Mouse (Mus musculus) olfactory bulb, adult 2 months (tissue): Measurements from ENCODE around the gene Mllt1. TPM values are rescaled to one million over a fixed set of nuclear protein-coding genes. Genes with fewer than 3 reads are reported as not detected.
"Not testable (repeated sequence)": the region's sequence is repeated elsewhere in the genome, so short reads cannot be mapped to it uniquely, and the experiment has no call there.

ENCODE experiments used
- H3K27ac ChIP-seq: fragments of 200-500 bp; 2 replicates; pipeline ENCODE4 v1.5.1; 2012; ENCODE audit warnings: low read depth, low read length; ENCODE audit not compliant: insufficient read depth
- H3K4me1 ChIP-seq: fragments of 200-500 bp; 2 replicates; pipeline ENCODE4 v1.6.1; 2012; ENCODE audit warnings: low read length; ENCODE audit not compliant: control insufficient read depth, insufficient read depth
- H3K4me3 ChIP-seq: fragments of 200-500 bp; 2 replicates; pipeline ENCODE4 v1.5.1; 2012; ENCODE audit warnings: mild to moderate bottlenecking, low read depth, low read length, moderate library complexity; ENCODE audit not compliant: insufficient read depth
- CTCF ChIP-seq: fragments of 200-500 bp; IDR thresholded peaks from 2 replicates; pipeline ENCODE4 v1.5.1; 2012; ENCODE audit warnings: low read depth, mild to moderate bottlenecking, low read length, moderate library complexity; ENCODE audit not compliant: insufficient read depth
- POLR2A ChIP-seq: fragments of 200-500 bp; IDR thresholded peaks from 2 replicates; pipeline ENCODE4 v1.6.1; 2012; ENCODE audit warnings: mild to moderate bottlenecking, low read depth, low read length, moderate library complexity; ENCODE audit not compliant: insufficient read depth
- WGBS: fragments of 180-500 bp; shearing (Covaris S2); methylation state at CpG from one replicate; pipeline ENCODE4 v1.1.7; 2018; 5-methylcytosine and 5-hydroxymethylcytosine counted together
- polyA plus RNA-seq: library from polyadenylated mRNA; stranded (reverse); fragments of >200 nt; gene quantifications from 2 replicates; pipeline ENCODE4 v1.2.4, GENCODE M21; 2012; ENCODE audit warnings: low replicate concordance; ENCODE audit not compliant: missing spikeins, insufficient read depth, insufficient read length

The Mllt1 gene
- polyA plus RNA-seq, 1 experiment, result not detected

DNA sequence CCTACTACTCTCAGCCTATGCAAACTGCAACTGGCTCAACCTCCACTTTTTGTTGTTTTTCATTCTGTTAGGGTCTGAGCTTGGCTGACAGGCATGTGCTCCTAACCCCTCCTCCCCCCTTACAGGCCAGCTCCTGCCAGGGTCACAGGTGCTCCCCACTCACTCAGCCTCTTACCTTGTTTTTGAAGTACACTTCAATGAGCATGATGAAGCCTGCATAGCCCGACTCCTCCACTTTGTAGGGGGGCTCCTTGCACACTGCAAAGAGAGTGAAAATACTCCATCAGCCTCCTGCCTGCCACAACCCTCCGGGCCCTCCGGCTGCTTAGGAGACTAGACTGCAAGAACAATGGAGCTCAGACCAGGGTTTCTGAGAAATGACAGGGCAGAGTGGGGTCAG is 15.5 kb downstream of the Mllt1 start:
- H3K27ac ChIP-seq, result no peak overlapping the region
- 80% methylated on average over 3 of the region's 3 CpGs for WGBS
- no peak overlapping the region for H3K4me3 ChIP-seq
- TF ChIP-seq POLR2A (no peak), CTCF (no peak)
- H3K4me1 ChIP-seq, result peaks cover 7% of the 10 kb centered on the region; the same call in 1 of the 2 replicates

DNA sequence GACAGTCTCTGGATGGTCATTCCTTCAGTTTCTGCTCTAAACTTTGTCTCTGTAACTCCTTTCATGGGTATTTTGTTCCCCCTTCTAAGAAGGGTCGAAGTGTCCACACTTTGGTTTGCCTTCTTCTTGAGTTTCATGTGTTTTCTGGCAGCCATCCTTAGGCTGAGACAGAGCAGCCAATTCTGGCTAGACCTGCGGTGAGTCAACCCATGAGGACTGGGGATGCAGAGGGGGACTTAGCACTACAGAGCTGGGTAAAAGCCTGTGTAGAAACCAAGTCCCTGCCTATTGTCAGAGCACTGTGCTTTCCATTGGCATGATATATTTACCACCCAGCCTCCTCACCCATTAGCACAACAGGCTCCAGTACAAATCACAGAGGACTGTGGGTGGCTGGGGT is 18.0 kb downstream of the Mllt1 start:
- WGBS, result 62% methylated on average over 2 of the region's 2 CpGs

DNA sequence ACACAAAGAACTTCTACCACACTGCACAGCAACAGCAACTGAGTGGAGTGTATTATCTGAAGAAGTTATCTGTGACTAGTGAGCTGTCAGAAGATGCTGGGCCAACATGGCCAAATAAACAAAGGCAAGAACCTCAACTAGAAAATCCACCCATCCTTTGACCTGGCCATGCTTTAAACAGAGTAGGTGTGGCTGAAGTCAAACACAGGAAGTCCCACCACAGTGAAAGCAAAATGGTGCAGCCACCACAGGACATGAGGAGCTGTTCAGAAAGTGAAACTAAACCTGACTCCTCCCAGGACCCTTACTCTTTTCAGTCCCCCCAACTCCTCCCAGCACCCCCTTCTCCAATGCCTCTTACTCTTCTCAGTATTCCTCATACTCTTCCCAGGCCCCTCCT is 21.8 kb downstream of the Mllt1 start:
- H3K4me3 ChIP-seq, result no peak overlapping the region
- H3K27ac ChIP-seq, result no peak overlapping the region
- H3K4me1 ChIP-seq, result peaks cover 11% of the 10 kb centered on the region; the same call in 1 of the 2 replicates
- no peak for TF ChIP-seq POLR2A

More for the DNA sequence above, 18.0 kb downstream of the Mllt1 start:
- Histone ChIP-seq H3K4me3 (no peak overlapping the region), H3K27ac (no peak overlapping the region), H3K4me1 (peaks cover 7% of the 10 kb centered on the region; the same call in 1 of the 2 replicates)
- no peak for TF ChIP-seq CTCF
- TF ChIP-seq POLR2A, result no peak

DNA sequence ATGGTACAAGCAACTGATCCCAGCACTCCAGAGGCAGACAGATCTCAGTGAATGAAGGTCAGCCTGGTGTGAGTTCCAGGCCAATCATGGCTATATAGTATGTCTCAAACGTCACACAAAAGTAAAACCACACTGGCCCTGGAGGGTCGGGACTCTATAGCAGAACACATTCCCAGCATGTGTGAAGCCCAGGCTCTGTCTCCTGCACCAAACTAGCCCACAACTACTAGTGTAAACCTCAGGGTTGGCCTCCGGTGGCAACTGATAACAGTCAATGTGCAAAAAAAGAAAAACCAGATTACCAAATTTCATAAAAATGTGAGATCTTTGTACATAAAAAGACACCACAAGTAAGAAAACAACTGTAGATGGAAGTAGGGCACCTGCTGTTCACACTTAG is 22.2 kb downstream of the Mllt1 start:
- Histone ChIP-seq H3K4me1 (peaks cover 15% of the 10 kb centered on the region; the same call in 1 of the 2 replicates), H3K4me3 (no peak overlapping the region), H3K27ac (no peak overlapping the region)
- TF ChIP-seq POLR2A (no peak), CTCF (no peak)
- WGBS, result 92% methylated on average over 3 of the region's 3 CpGs

DNA sequence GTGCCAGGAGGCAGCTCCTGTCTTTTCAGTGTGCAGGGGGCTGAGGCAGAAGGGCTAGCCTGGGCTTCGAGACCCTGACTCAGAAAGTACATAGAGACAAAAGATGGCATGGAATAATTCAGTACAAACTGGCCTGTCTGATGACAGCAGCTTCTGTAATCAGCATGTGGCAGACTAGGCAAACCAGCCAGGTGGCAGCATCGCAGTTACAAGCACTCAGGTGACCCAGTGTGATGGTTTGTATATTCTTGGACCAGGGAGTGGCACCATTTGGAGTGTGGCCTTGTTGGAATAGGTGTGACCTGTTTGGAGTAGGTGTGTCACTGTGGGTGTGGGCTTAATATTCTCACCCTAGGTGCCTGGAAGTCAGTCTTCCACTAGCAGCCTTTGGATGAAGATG is 25.5 kb downstream of the Mllt1 start:
- not testable (repeated sequence) for H3K27ac ChIP-seq

DNA sequence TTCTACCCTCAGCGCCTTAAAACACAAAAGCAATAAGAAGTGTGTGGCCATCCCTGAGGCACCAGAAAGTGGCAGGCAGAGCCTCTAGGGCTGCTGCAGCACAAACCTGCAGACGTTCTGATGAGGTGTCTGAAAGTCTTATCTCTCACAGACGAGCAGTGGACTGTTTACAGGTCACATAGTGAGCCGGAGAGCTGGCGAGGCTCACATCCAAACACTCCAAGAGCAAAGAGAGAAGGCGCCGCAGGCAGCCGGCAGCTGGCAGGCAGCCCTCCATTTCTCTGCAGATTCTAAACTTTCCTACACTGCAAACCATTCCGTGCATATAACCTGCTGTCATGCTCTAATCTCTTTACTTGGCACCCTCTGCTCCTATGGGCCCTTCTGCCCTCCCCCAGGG is 27.3 kb downstream of the Mllt1 start:
- Histone ChIP-seq H3K4me3 (no peak overlapping the region), H3K4me1 (peaks cover 20% of the 10 kb centered on the region), H3K27ac (no peak overlapping the region)
- TF ChIP-seq POLR2A (no peak), CTCF (no peak)
- 48% methylated on average over 9 of the region's 9 CpGs for WGBS

More for the DNA sequence above, 25.5 kb downstream of the Mllt1 start:
- 61% methylated on average over 2 of the region's 2 CpGs for WGBS
- H3K4me3 ChIP-seq, result not testable (repeated sequence)
- peaks cover 18% of the 10 kb centered on the region for H3K4me1 ChIP-seq

DNA sequence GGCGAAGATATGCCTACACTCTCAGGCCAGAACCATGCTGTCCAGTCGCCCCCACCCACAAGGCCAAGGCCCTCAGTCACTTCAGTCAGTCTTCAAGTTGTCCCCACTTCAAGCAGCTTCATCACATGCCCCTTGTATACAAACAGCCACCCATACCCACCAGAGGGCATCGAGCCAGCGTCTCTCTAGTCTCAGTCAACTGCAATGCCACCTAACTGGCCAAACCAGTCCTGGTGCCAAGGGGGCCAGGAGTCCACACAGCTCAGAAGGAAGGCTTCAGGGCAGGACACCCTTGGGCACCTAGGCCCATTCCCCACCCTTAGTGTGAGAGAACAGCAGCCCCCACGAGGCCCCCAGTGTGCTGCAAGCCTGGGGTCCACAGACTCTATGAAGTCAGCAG is 28.1 kb downstream of the Mllt1 start:
- no peak for TF ChIP-seq CTCF
- no peak for TF ChIP-seq POLR2A
- peaks cover 25% of the 10 kb centered on the region for H3K4me1 ChIP-seq
- H3K27ac ChIP-seq, result no peak overlapping the region
- no peak overlapping the region for H3K4me3 ChIP-seq
- 85% methylated on average over 5 of the region's 5 CpGs for WGBS

DNA sequence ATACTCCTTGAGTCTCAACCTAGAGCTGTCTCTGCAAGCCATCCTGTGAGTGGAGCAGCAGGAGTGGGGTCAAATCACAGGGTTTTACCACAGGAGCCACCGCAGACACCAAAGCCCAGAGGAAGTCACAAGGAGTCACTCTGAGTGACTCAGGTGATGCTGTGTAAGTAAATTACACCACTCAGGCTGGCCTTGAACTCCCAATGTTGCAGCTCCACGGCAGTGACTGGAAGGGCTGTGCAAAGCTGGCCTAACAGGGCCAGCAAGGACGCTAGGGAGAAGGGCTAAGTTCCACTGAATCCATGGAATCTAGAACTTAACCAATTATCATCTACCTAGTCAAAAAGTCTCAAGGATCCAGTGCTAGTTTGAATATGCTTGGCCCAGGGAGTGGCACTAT is 29.0 kb downstream of the Mllt1 start:
- H3K4me3 ChIP-seq, result no peak overlapping the region
- no peak for TF ChIP-seq POLR2A
- no peak for TF ChIP-seq CTCF
- 93% methylated on average over 3 of the region's 3 CpGs for WGBS
- H3K27ac ChIP-seq, result no peak overlapping the region
- peaks cover 26% of the 10 kb centered on the region for H3K4me1 ChIP-seq

DNA sequence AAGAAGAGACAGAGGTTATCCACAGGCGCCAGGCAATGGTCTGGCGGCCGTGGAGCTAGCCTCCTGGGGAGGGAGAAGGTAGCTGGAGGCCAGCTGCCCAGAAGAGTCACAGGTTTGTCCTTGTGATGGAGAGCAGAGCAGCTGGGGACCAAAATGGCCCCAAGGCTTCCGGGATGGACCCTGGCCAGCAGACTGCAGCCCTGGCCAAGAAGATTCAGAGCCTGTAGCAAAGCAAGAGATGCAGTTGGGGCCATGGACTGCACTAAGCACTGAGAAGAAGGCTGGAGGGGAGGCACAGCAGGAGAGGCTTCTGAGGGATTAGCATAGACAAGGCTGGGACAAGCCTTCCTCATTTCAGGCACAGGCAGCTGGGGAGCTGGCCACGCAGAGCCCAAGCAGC is 32.5 kb downstream of the Mllt1 start:
- H3K4me1 ChIP-seq, result peaks cover 31% of the 10 kb centered on the region
- no peak overlapping the region; the same call in 1 of the 2 replicates for H3K27ac ChIP-seq
- WGBS, result 72% methylated on average over 5 of the region's 5 CpGs
- H3K4me3 ChIP-seq, result no peak overlapping the region
- TF ChIP-seq POLR2A, result no peak
- no peak for TF ChIP-seq CTCF

DNA sequence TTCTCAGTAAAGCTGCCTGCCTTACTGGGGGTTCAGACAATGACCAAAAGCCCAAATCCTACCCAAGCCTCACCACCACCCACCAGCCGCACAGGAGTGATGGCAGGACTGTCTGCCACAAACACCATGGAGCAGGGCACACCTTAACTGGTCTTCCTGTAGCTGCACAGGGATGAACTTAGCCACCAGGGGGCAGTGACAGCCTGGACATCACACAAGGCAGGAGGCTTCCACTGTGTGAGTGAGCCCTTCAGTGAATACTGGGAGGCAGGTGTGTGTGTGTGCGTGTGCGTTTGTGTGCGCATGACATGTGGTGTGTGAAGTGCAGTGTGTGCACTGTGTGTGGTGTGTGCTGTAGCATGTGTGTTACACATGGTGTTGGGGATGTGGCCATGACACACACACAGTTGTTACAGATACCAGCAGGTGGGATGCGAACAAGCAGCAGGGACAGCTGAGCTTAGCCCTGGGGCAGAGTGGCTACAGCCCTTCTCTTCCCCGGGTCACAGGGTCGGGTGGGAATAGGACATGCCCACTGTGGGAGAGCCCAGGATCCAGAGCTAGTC is 37.5 kb downstream of the Mllt1 start:
- 64% methylated on average over 7 of the region's 7 CpGs for WGBS
- Histone ChIP-seq H3K4me3 (no peak overlapping the region), H3K4me1 (peaks cover 45% of the 10 kb centered on the region), H3K27ac (peak overlapping the region; percentile 81)
- no peak for TF ChIP-seq POLR2A
- peak; percentile 84; the same call in 1 of the 2 replicates for TF ChIP-seq CTCF
